Mouse (Mus musculus) G1E (cell line): ENCODE results near the gene Mmp23.

Experiments used
- CTCF ChIP-seq: IDR thresholded peaks from 2 replicates; pipeline ENCODE4 v1.5.1; 2012; ENCODE audit warnings: low read depth, low read length, inconsistent platforms, mixed read lengths
- GATA1 ChIP-seq: IDR thresholded peaks from 2 replicates; pipeline ENCODE4 v1.6.1; 2012; ENCODE audit warnings: borderline replicate concordance, low read length, inconsistent platforms, mixed read lengths
- GATA2 ChIP-seq: IDR thresholded peaks from 2 replicates; pipeline ENCODE4 v1.6.1; 2012; ENCODE audit warnings: low read depth, low read length, inconsistent platforms, borderline replicate concordance
- POLR2AphosphoS5 ChIP-seq: IDR thresholded peaks from 2 replicates; pipeline ENCODE4 v1.6.1; 2012; ENCODE audit warnings: low read depth, low read length, inconsistent platforms; ENCODE audit not compliant: insufficient replicate concordance
- TAL1 ChIP-seq: conservative IDR thresholded peaks from 2 replicates; pipeline ENCODE4 v1.6.1; 2012; ENCODE audit warnings: low read depth, low read length, inconsistent platforms, mixed read lengths

- TF ChIP-seq GATA2 (no peak), CTCF (no peak), TAL1 (no peak), GATA1 (no peak), POLR2AphosphoS5 (no peak)
These were observed 22.8 kb upstream of the Mmp23 start for GRCm38 (mm10) chr4:155675991-155676390.
